In the genomic region with DNA sequence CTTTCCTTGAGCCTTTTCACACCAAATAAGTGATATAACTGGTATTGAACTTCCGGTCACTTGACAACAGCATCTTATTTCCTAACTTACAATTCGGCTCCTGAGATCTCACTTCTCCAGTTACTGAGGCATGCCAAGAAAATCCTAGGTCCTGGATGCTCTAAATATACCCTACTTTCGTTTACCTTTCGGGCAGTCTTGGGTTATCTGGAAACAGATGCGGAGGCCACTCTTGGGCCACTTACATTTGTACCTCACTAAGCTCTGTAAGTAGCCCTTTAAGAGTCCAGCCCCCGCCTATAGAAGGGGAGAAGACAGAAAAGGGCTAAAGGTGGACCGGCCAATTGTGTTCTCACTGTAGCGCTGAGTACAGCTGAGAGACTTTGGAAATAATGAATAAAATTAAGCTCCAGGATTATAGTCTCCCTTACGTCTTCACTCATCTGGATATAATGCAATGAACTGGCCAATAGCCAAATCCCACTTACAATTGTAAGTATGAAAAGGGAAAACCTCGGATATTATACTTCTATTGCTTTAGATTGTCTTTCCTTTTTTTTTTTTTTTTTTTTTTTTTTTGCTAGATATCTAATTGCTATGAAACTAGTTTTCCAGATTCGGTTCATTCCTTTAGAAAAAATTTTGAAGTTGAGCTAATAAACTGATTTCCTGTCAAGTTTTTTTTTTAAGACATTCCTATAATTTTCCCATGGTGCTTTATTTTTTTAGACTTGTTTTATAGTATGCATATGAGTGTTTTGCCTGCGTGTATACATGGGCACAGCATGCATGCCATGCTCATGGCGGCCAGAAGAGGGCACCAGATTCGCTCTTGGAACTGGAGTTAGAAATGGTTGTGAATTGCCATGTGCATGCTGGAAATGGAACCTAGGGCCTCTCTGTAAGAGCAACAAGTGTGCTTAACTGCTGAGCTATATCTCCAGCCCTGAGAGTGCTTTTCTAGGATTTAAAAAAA, we compare ENCODE assay signal across 8 mouse cellular contexts. TPM values are rescaled to one million over a fixed set of nuclear protein-coding genes. Genes with fewer than 3 reads are reported as not detected.
DNase-seq lines count a peak whose midpoint lies in the region; ATAC-seq lines count a peak whose summit lies in the region.

No protein-coding gene starts in this region.

- H3K4me1 ChIP-seq in liver, embryonic 12.5 days, result 0 out of 2 replicates have a peak, but pooled peaks cover 6% of the 10 kb centered on the region

- peak; percentile 28 for DNase-seq in right cerebral cortex, adult 18-20 months
- no peak for DNase-seq in right cerebral cortex, postnatal 25 days
- peak; percentile 71 for DNase-seq in adipocyte (ENCODE audit: low spot score)
- peak; percentile 83 for DNase-seq in embryo, embryonic 10.5 days (ENCODE audit: low spot score)
- DNase-seq in induced T-regulatory cell, adult 2 months (ENCODE audit: low read depth), result peak; percentile 76
- peak; percentile 41 for DNase-seq in retina, postnatal 7 days (ENCODE audit: low read depth, low spot score)
- DNase-seq in yolk sac, embryonic 10.5 days (ENCODE audit: low spot score), result peak; percentile 45

- no peak overlapping the region for H3K27ac ChIP-seq in liver, embryonic 12.5 days

- no peak for ATAC-seq in liver, embryonic 12.5 days

- H3K9me3 ChIP-seq in liver, embryonic 12.5 days (replicated peaks), result no peaks in the 10 kb centered on the region

- H3K36me3 ChIP-seq in liver, embryonic 12.5 days, result no peaks in the 10 kb centered on the region

- 0 out of 2 replicates have a peak, but pooled peaks cover 4% of the 10 kb centered on the region for H3K27me3 ChIP-seq in liver, embryonic 12.5 days (replicated peaks)

- 48% methylated on average over 14 of the region's 14 CpGs for WGBS in liver, embryonic 12.5 days (ENCODE audit: insufficient replicate concordance)

- peak overlapping the region; percentile 39 for H3K4me2 ChIP-seq in liver, embryonic 12.5 days

- no peak overlapping the region for H3K4me3 ChIP-seq in liver, embryonic 12.5 days

- H3K9ac ChIP-seq in liver, embryonic 12.5 days, result no peak overlapping the region

RNA-seq across cellular contexts. Expression of a gene that starts 17.5 kb away (rescaled TPM):
- polyA plus RNA-seq in liver, embryonic 12.5 days (2016; fragmentation: Nextera tagmentation; extraction: Ambion mirVana), result 14.7 and 14.8 TPM in 2 replicates
